Mouse (Mus musculus): ENCODE results near the gene Gm10570.

DNA sequence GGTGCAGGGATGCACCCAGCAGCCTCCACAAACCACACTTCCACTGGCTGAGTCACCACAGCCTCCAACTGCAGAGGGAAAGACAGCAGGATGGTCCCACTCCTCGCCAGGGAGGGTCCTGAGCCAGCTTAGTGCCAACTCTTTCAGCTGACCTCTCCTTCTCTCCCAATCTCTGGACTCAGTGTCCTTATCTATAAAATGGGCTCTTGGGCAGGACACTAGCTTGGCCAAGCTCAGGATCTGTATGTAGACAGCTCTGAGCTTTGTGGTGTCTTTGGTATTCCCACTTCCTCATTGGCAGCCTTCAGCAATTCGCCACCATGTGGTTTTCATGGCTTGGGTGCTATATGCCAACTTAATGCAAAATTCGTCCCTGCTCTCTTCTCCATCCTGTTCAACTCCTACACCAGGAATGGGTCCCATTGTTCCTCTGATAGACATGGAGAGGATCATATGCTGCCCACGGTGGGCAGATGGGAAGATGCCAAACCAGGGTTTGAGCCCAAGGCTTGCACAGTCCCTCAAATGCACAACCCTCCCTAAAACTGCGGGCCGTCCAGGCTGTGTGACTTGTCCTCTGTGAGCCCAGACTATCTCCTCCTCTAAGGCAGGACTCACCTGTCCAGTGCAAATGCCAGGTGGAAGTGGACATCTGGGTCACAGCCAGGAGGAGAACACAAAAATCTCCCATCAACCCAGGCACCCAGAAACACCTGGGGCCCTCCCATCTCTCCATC, 37.7 kb downstream of the Gm10570 start:
- TF ChIP-seq CTCF (IDR thresholded peaks at IDR 0.05; ENCODE audit: low read depth) (no peak), EP300 (IDR thresholded peaks at IDR 0.05; ENCODE audit: low read depth) (no peak)
